Mouse (Mus musculus): ENCODE data around the gene Fasl. TPM values are rescaled to one million over a fixed set of nuclear protein-coding genes. Genes with fewer than 3 reads are reported as not detected.

Fasl gene
- polyA plus RNA-seq, 1 experiment from 2014 or later: not detected

GRCm38 (mm10) chr1:161779057-161779456, 9.2 kb downstream of the Fasl start:
- Histone ChIP-seq H3K36me3 (ENCODE audit: insufficient read depth) (no peaks in the 10 kb centered on the region), H3K9me3 (ENCODE audit: low read depth, low read length) (no peaks in the 10 kb centered on the region), H3K4me1 (ENCODE audit: insufficient read depth) (no peaks in the 10 kb centered on the region), H3K9ac (no peak overlapping the region), H3K4me3 (ENCODE audit: low read depth, low read length) (no peak overlapping the region), H3K27ac (ENCODE audit: low read depth) (no peak overlapping the region), H3K4me2 (no peak overlapping the region), H3K27me3 (ENCODE audit: insufficient read depth, low read length) (no peaks in the 10 kb centered on the region)
- TF ChIP-seq CTCF (IDR thresholded peaks at IDR 0.05; ENCODE audit: low read depth): no peak
- DNase-seq (no peak), ATAC-seq (ENCODE audit: insufficient read depth) (no peak)

- no peak for DNase-seq
- Histone ChIP-seq H3K27ac (ENCODE audit: low read depth) (no peak overlapping the region), H3K27me3 (ENCODE audit: insufficient read depth, low read length) (no peaks in the 10 kb centered on the region), H3K4me1 (ENCODE audit: insufficient read depth) (no peaks in the 10 kb centered on the region), H3K4me2 (no peak overlapping the region), H3K4me3 (ENCODE audit: low read depth, low read length) (no peak overlapping the region), H3K9me3 (ENCODE audit: low read depth, low read length) (no peaks in the 10 kb centered on the region), H3K36me3 (ENCODE audit: insufficient read depth) (no peaks in the 10 kb centered on the region), H3K9ac (no peak overlapping the region)
- no peak for ATAC-seq (ENCODE audit: insufficient read depth)
- 74% methylated on average over 6 of the region's 6 CpGs for WGBS
- TF ChIP-seq CTCF (IDR thresholded peaks at IDR 0.05; ENCODE audit: low read depth): no peak
Measured at GRCm38 (mm10) chr1:161775151-161775550, 13.1 kb downstream of the Fasl start.

GRCm38 (mm10) chr1:161771293-161771692, 17.0 kb downstream of the Fasl start:
- Histone ChIP-seq H3K27ac (ENCODE audit: low read depth) (no peak overlapping the region), H3K9me3 (ENCODE audit: low read depth, low read length) (no peaks in the 10 kb centered on the region), H3K27me3 (ENCODE audit: insufficient read depth, low read length) (no peaks in the 10 kb centered on the region), H3K36me3 (ENCODE audit: insufficient read depth) (no peaks in the 10 kb centered on the region), H3K9ac (no peak overlapping the region), H3K4me3 (ENCODE audit: low read depth, low read length) (no peak overlapping the region), H3K4me1 (ENCODE audit: insufficient read depth) (no peaks in the 10 kb centered on the region), H3K4me2 (no peak overlapping the region)
- no peak for TF ChIP-seq CTCF (IDR thresholded peaks at IDR 0.05; ENCODE audit: low read depth)
- DNase-seq: no peak
- 56% methylated on average over 2 of the region's 2 CpGs for WGBS
- ATAC-seq (ENCODE audit: insufficient read depth): no peak

GRCm38 (mm10) chr1:161769329-161769728, 19.0 kb downstream of the Fasl start:
- no peak overlapping the region for H3K9ac ChIP-seq
- H3K27me3 ChIP-seq (ENCODE audit: insufficient read depth, low read length): no peaks in the 10 kb centered on the region
- WGBS: 95% methylated on average over 1 of the region's 1 CpGs
- TF ChIP-seq CTCF (IDR thresholded peaks at IDR 0.05; ENCODE audit: low read depth): no peak
- H3K27ac ChIP-seq (ENCODE audit: low read depth): no peak overlapping the region
- no peak for DNase-seq
- H3K36me3 ChIP-seq (ENCODE audit: insufficient read depth): no peaks in the 10 kb centered on the region
- ATAC-seq (ENCODE audit: insufficient read depth): no peak
- H3K4me2 ChIP-seq: no peak overlapping the region
- H3K4me3 ChIP-seq (ENCODE audit: low read depth, low read length): no peak overlapping the region
- no peaks in the 10 kb centered on the region for H3K9me3 ChIP-seq (ENCODE audit: low read depth, low read length)
- H3K4me1 ChIP-seq (ENCODE audit: insufficient read depth): no peaks in the 10 kb centered on the region

GRCm38 (mm10) chr1:161767101-161767524, 21.2 kb downstream of the Fasl start:
- H3K36me3 ChIP-seq (ENCODE audit: insufficient read depth): no peaks in the 10 kb centered on the region
- no peak overlapping the region for H3K4me3 ChIP-seq (ENCODE audit: low read depth, low read length)
- peak overlapping the region; percentile 36 for H3K4me2 ChIP-seq
- WGBS: 36% methylated on average over 12 of the region's 12 CpGs
- no peak overlapping the region for H3K9ac ChIP-seq
- no peaks in the 10 kb centered on the region for H3K27me3 ChIP-seq (ENCODE audit: insufficient read depth, low read length)
- no peaks in the 10 kb centered on the region for H3K4me1 ChIP-seq (ENCODE audit: insufficient read depth)
- ATAC-seq (ENCODE audit: insufficient read depth) (no peak), DNase-seq (no peak)
- no peaks in the 10 kb centered on the region for H3K9me3 ChIP-seq (ENCODE audit: low read depth, low read length)
- TF ChIP-seq CTCF (IDR thresholded peaks at IDR 0.05; ENCODE audit: low read depth): no peak
- H3K27ac ChIP-seq (ENCODE audit: low read depth): no peak overlapping the region

- WGBS: 27% methylated on average over 5 of the region's 5 CpGs
- Histone ChIP-seq H3K27ac (ENCODE audit: low read depth) (no peak overlapping the region), H3K4me2 (peak overlapping the region; percentile 36), H3K9ac (no peak overlapping the region), H3K4me3 (ENCODE audit: low read depth, low read length) (no peak overlapping the region), H3K9me3 (ENCODE audit: low read depth, low read length) (no peaks in the 10 kb centered on the region), H3K27me3 (ENCODE audit: insufficient read depth, low read length) (no peaks in the 10 kb centered on the region), H3K4me1 (ENCODE audit: insufficient read depth) (no peaks in the 10 kb centered on the region), H3K36me3 (ENCODE audit: insufficient read depth) (no peaks in the 10 kb centered on the region)
- peak; percentile 34 for DNase-seq
- TF ChIP-seq CTCF (IDR thresholded peaks at IDR 0.05; ENCODE audit: low read depth): no peak
- ATAC-seq (ENCODE audit: insufficient read depth): 0 out of 2 replicates have a peak, but pooled peaks have one; percentile 41
Measured at GRCm38 (mm10) chr1:161766656-161767055, 21.6 kb downstream of the Fasl start.

- H3K4me3 ChIP-seq (ENCODE audit: low read depth, low read length): no peak overlapping the region
- H3K9ac ChIP-seq: no peak overlapping the region
- H3K27me3 ChIP-seq (ENCODE audit: insufficient read depth, low read length): no peaks in the 10 kb centered on the region
- H3K36me3 ChIP-seq (ENCODE audit: insufficient read depth): no peaks in the 10 kb centered on the region
- TF ChIP-seq CTCF (IDR thresholded peaks at IDR 0.05; ENCODE audit: low read depth): no peak
- ATAC-seq (ENCODE audit: insufficient read depth) (no peak), DNase-seq (no peak)
- H3K4me1 ChIP-seq (ENCODE audit: insufficient read depth): no peaks in the 10 kb centered on the region
- no peak overlapping the region for H3K27ac ChIP-seq (ENCODE audit: low read depth)
- H3K9me3 ChIP-seq (ENCODE audit: low read depth, low read length): no peaks in the 10 kb centered on the region
- WGBS: 32% methylated on average over 5 of the region's 5 CpGs
- H3K4me2 ChIP-seq: no peak overlapping the region
Measured at GRCm38 (mm10) chr1:161765932-161766331, 22.4 kb downstream of the Fasl start.

GRCm38 (mm10) chr1:161764964-161765363, 23.3 kb downstream of the Fasl start:
- ATAC-seq (ENCODE audit: insufficient read depth) (no peak), DNase-seq (no peak)
- Histone ChIP-seq H3K27ac (ENCODE audit: low read depth) (no peak overlapping the region), H3K9ac (no peak overlapping the region), H3K4me2 (no peak overlapping the region), H3K9me3 (ENCODE audit: low read depth, low read length) (no peaks in the 10 kb centered on the region), H3K27me3 (ENCODE audit: insufficient read depth, low read length) (no peaks in the 10 kb centered on the region), H3K4me1 (ENCODE audit: insufficient read depth) (no peaks in the 10 kb centered on the region), H3K4me3 (ENCODE audit: low read depth, low read length) (no peak overlapping the region), H3K36me3 (ENCODE audit: insufficient read depth) (no peaks in the 10 kb centered on the region)
- WGBS: 89% methylated on average over 1 of the region's 1 CpGs
- no peak for TF ChIP-seq CTCF (IDR thresholded peaks at IDR 0.05; ENCODE audit: low read depth)

All from lung, embryonic 14.5 days (tissue).